Mouse (Mus musculus): ENCODE measurements around the gene Pdcd7. TPM values are rescaled to one million over a fixed set of nuclear protein-coding genes. Genes with fewer than 3 reads are reported as not detected.

Gene Pdcd7
- polyA plus RNA-seq, 1 experiment from 2014 or later = 11.9 TPM

DNA sequence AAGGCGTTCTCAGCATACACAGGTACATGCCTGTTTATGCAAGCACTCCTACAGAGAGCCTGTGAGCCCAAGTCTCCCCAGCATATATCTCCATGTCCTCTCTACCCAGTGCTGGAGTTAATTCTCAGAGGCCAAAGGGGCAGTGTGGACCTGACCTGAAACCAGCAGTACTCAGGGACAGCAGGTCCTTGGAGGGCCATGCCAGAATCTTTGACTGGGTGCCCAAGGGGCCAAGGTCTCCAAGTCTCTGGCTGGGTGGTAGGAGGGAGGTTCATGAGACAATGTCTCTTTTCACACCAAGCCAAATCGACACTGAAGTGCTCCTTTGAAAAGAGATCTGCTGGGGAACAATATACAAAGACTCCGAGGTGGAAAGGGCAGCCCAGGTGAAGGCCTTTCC lies 62.0 kb downstream of the Pdcd7 start:
- Histone ChIP-seq H3K9me3 (no peaks in the 10 kb centered on the region), H3K4me1 (no peaks in the 10 kb centered on the region; the same call in 1 of the 2 replicates), H3K36me3 (replicated peaks) (no peaks in the 10 kb centered on the region), H3K4me2 (no peak overlapping the region), H3K4me3 (replicated peaks) (no peak overlapping the region), H3K9ac (no peak overlapping the region), H3K27me3 (no peaks in the 10 kb centered on the region), H3K27ac (no peak overlapping the region)
- no peak for ATAC-seq (ENCODE audit: low FRiP score)
- 75% methylated on average over 3 of the region's 3 CpGs for WGBS

DNA sequence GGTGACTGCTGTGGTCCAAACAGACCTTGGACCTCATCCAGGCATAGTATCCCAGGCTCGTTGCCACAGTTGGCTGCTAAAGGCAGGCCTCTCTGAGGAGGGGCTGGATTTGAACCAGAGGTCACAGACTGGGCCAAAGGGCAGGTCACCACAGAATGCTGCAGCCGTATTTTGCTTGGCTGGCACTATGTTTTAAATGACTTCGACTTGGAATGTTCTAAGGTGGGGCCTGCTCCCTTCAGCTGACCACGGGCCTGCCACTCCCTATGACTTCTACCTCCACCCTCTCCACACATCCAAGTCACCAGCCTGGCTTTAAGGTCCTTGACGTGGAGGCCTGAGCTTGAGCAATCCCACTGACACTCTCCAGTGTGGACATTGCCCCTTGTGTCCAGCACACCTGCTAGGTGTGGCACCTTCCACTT lies 63.0 kb downstream of the Pdcd7 start:
- no peak overlapping the region for H3K9ac ChIP-seq
- H3K4me1 ChIP-seq = no peaks in the 10 kb centered on the region; the same call in 1 of the 2 replicates
- no peak for ATAC-seq (ENCODE audit: low FRiP score)
- H3K27ac ChIP-seq = no peak overlapping the region
- WGBS = 79% methylated on average over 5 of the region's 5 CpGs
- H3K9me3 ChIP-seq = no peaks in the 10 kb centered on the region
- no peaks in the 10 kb centered on the region for H3K36me3 ChIP-seq (replicated peaks)
- H3K27me3 ChIP-seq = no peaks in the 10 kb centered on the region
- no peak overlapping the region for H3K4me3 ChIP-seq (replicated peaks)
- H3K4me2 ChIP-seq = no peak overlapping the region

Other genes starting within 250 kb of the Pdcd7 start
- gene Igdcc4, start 244.6 kb upstream of the Pdcd7 start, polyA plus RNA-seq (2016; fragmentation: Nextera tagmentation; extraction: Ambion mirVana) = 14.1 and 14.4 TPM in 2 replicates
- 40.0 and 40.8 TPM in 2 replicates for gene Igdcc3, start 204.9 kb upstream of the Pdcd7 start, polyA plus RNA-seq (2016; fragmentation: Nextera tagmentation; extraction: Ambion mirVana)
- 5.7 and 5.9 TPM in 2 replicates for gene Parp16, start 150.8 kb upstream of the Pdcd7 start, polyA plus RNA-seq (2016; fragmentation: Nextera tagmentation; extraction: Ambion mirVana)
- 0.65 and 0.68 TPM in 2 replicates for gene Cilp, start 80.9 kb upstream of the Pdcd7 start, polyA plus RNA-seq (2016; fragmentation: Nextera tagmentation; extraction: Ambion mirVana)
- 50.7 and 52.8 TPM in 2 replicates for gene Clpx, start 51.8 kb upstream of the Pdcd7 start, polyA plus RNA-seq (2016; fragmentation: Nextera tagmentation; extraction: Ambion mirVana)
- 0.27 and 0.73 TPM in 2 replicates for gene Ubap1l, start 14.9 kb downstream of the Pdcd7 start, polyA plus RNA-seq (2016; fragmentation: Nextera tagmentation; extraction: Ambion mirVana)
- 0.72 and 0.74 TPM in 2 replicates for gene Kbtbd13, start 45.5 kb downstream of the Pdcd7 start, polyA plus RNA-seq (2016; fragmentation: Nextera tagmentation; extraction: Ambion mirVana)
- gene Rasl12, start 52.4 kb downstream of the Pdcd7 start, polyA plus RNA-seq (2016; fragmentation: Nextera tagmentation; extraction: Ambion mirVana) = 6.4 and 7.2 TPM in 2 replicates
- gene Slc51b, start 76.9 kb downstream of the Pdcd7 start, polyA plus RNA-seq (2016; fragmentation: Nextera tagmentation; extraction: Ambion mirVana) = not detected in 2 replicates
- gene Mtfmt, start 89.7 kb downstream of the Pdcd7 start, polyA plus RNA-seq (2016; fragmentation: Nextera tagmentation; extraction: Ambion mirVana) = 22.0 and 22.2 TPM in 2 replicates
- gene Spg21, start 114.8 kb downstream of the Pdcd7 start, polyA plus RNA-seq (2016; fragmentation: Nextera tagmentation; extraction: Ambion mirVana) = 116 and 118 TPM in 2 replicates
- gene Ankdd1a, start 174.1 kb downstream of the Pdcd7 start, polyA plus RNA-seq (2016; fragmentation: Nextera tagmentation; extraction: Ambion mirVana) = 0.18 and 0.28 TPM in 2 replicates
- gene Plekho2, start 233.9 kb downstream of the Pdcd7 start, polyA plus RNA-seq (2016; fragmentation: Nextera tagmentation; extraction: Ambion mirVana) = 9.0 and 9.1 TPM in 2 replicates
- gene Pif1, start 241.1 kb downstream of the Pdcd7 start, polyA plus RNA-seq (2016; fragmentation: Nextera tagmentation; extraction: Ambion mirVana) = 28.8 and 33.7 TPM in 2 replicates